Mouse (Mus musculus): ENCODE data around the gene Timm9.

DNA sequence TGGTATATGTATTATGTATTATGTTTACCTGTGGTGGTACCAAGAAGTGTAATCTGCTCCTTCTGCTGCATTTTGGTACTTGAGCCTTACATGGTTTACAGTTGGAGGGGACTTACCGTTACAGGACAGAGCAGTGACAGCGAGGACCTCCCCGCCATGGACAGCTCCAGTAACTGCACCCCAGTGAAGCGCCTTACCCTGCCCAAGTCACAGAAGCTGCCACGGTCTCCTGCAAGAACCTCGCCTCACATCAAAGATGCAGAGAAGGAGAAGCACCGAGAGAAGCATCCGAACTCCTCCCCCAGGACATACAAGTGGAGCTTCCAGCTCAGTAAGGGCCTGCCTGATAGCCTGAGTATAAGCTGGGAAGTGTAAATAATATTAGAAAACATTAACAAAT, 50.2 kb downstream of the Timm9 start:
- TF ChIP-seq CTCF (IDR thresholded peaks at IDR 0.05; ENCODE audit: low read depth, low read length) (no peak), POLR2A (IDR thresholded peaks at IDR 0.05; ENCODE audit: borderline replicate concordance, low read depth, low read length) (no peak)

Data from bone marrow macrophage, adult 2 months (primary cell).